Mouse (Mus musculus) neural tube, embryonic 14.5 days (tissue): ENCODE measurements around the gene 2410015M20Rik. TPM values are rescaled to one million over a fixed set of nuclear protein-coding genes. Genes with fewer than 3 reads are reported as not detected.

Experiments used
- ATAC-seq: fragments of 200-750 bp; cut with Nextera tagmentation; 2 replicates; pipeline ENCODE4 v1.8.0; 2017; ENCODE audit warnings: low read depth, mild to moderate bottlenecking, moderate TSS enrichment, moderate library complexity
- H3K27ac ChIP-seq: fragments of 300-500 bp; sonication (generic); 2 replicates; pipeline ENCODE4 v1.5.1; 2014; ENCODE audit warnings: low read depth, mild to moderate bottlenecking, control low read depth, low read length, moderate library complexity, mixed read lengths
- H3K27me3 ChIP-seq: fragments of 300-500 bp; sonication (generic); 2 replicates; pipeline ENCODE4 v1.6.1; 2014; ENCODE audit warnings: low read length; ENCODE audit not compliant: control insufficient read depth, insufficient read depth
- H3K36me3 ChIP-seq: fragments of 300-500 bp; sonication (generic); 2 replicates; pipeline ENCODE4 v1.6.1; 2014; ENCODE audit warnings: low read length, mixed read lengths; ENCODE audit not compliant: control insufficient read depth, insufficient read depth
- H3K4me1 ChIP-seq: fragments of 300-500 bp; sonication (generic); 2 replicates; pipeline ENCODE4 v1.6.1; 2014; ENCODE audit warnings: low read length; ENCODE audit not compliant: control insufficient read depth, insufficient read depth
- H3K4me2 ChIP-seq: fragments of 300-500 bp; sonication (generic); 2 replicates; pipeline ENCODE4 v1.6.1; 2014; ENCODE audit warnings: mild to moderate bottlenecking, low read depth, low read length, control low read depth
- H3K4me3 ChIP-seq: fragments of 300-500 bp; sonication (generic); 2 replicates; pipeline ENCODE4 v1.5.1; 2014; ENCODE audit warnings: low read depth, low read length, control low read depth, mixed read lengths
- H3K9ac ChIP-seq: fragments of 300-500 bp; sonication (generic); replicated peaks from 2 replicates; pipeline ENCODE4 v1.6.1; 2014; ENCODE audit warnings: low read depth, mild to moderate bottlenecking, control low read depth, low read length, mixed read lengths
- H3K9me3 ChIP-seq: fragments of 300-500 bp; sonication (generic); 2 replicates; pipeline ENCODE4 v1.6.1; 2016; ENCODE audit warnings: low read length; ENCODE audit not compliant: control insufficient read depth
- WGBS: fragments of 180-500 bp; shearing (Covaris S2); extraction: QIAGEN DNeasy Blood & Tissue Kit; methylation state at CpG from one replicate; pipeline ENCODE4 v1.1.7; 2014; 5-methylcytosine and 5-hydroxymethylcytosine counted together
- polyA plus RNA-seq: library from polyadenylated mRNA; unstranded; fragments of >200 nt; fragmentation: Nextera tagmentation; extraction: Ambion mirVana; gene quantifications from 2 replicates; pipeline ENCODE4 v1.2.1, GENCODE M21; 2014

The 2410015M20Rik gene
- polyA plus RNA-seq, 1 experiment from 2014 or later, result 190 TPM

DNA sequence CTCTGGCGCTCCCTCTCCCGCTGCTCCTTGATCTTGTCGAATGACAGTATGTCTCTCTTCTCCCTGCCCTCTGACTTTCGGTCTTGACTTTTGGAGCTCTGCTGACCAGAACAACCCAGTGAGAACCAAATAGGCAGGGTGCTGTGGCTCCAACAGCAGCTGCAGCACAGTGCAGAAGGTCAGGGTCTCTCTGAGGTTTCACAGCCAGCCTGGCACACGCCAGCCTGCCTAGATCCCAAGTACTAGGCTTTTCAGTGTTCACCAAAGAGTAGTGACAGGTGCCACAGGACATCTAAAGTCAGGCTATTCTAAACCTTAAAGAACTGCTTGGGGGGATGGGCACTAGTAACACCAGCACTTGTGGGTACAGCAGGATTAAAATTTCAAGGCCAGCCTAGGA lies 42.7 kb downstream of the 2410015M20Rik start:
- H3K9me3 ChIP-seq, result no peaks in the 10 kb centered on the region
- no peaks in the 10 kb centered on the region for H3K27me3 ChIP-seq
- ATAC-seq, result no peak
- no peaks in the 10 kb centered on the region for H3K4me1 ChIP-seq
- no peak overlapping the region for H3K27ac ChIP-seq
- H3K36me3 ChIP-seq, result peaks cover 93% of the 10 kb centered on the region
- no peak overlapping the region for H3K9ac ChIP-seq
- no peak overlapping the region for H3K4me3 ChIP-seq
- H3K4me2 ChIP-seq, result no peak overlapping the region
- WGBS, result 96% methylated on average over 5 of the region's 5 CpGs

DNA sequence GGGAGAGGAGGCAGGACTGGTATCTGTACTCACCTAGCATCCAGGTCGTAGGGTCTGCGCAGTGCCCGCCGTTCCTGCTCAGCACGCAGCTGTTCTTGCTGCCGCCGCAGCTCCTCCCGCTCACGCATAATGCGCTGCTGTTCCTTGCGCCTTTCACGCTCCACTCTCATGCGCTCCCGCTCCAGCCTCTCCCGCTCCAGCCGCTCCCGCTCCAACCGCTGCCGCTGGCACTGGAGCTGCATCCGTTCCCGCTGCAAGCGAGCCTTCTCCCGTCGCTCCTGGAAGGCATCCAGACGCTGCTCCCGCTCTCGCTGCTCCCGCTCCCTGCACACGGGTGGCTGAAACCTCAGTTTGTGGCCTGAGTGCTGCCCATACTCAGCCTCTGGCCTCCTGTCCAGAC lies 43.3 kb downstream of the 2410015M20Rik start:
- Histone ChIP-seq H3K27me3 (no peaks in the 10 kb centered on the region), H3K36me3 (peaks cover 93% of the 10 kb centered on the region), H3K4me2 (no peak overlapping the region), H3K9ac (no peak overlapping the region), H3K27ac (no peak overlapping the region), H3K4me1 (no peaks in the 10 kb centered on the region), H3K4me3 (no peak overlapping the region), H3K9me3 (no peaks in the 10 kb centered on the region)
- no peak for ATAC-seq
- 94% methylated on average over 29 of the region's 29 CpGs for WGBS

DNA sequence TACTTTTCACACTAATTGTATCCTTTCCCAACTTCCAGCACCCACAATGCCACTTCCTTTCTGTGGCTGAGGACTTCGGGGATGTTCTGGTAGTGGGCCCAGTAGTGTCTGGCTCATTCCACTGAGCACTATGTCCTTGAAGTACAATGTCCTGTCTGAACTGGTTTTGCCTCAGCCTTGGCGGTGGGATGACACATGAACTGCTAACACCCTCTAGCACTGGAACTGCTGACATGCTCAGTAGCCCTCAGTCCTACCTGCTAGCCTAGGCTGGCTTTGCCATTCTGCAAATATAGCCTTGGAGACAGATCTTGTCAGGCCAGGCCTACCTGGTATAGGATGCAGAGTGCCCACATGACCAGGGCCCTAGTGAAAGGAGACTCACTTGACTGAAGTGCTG lies 47.7 kb downstream of the 2410015M20Rik start:
- Histone ChIP-seq H3K27me3 (no peaks in the 10 kb centered on the region), H3K4me3 (no peak overlapping the region), H3K9ac (no peak overlapping the region), H3K27ac (no peak overlapping the region), H3K4me2 (no peak overlapping the region), H3K9me3 (no peaks in the 10 kb centered on the region), H3K36me3 (peaks cover 60% of the 10 kb centered on the region), H3K4me1 (no peaks in the 10 kb centered on the region)
- WGBS, result 94% methylated on average over 2 of the region's 2 CpGs
- ATAC-seq, result no peak

DNA sequence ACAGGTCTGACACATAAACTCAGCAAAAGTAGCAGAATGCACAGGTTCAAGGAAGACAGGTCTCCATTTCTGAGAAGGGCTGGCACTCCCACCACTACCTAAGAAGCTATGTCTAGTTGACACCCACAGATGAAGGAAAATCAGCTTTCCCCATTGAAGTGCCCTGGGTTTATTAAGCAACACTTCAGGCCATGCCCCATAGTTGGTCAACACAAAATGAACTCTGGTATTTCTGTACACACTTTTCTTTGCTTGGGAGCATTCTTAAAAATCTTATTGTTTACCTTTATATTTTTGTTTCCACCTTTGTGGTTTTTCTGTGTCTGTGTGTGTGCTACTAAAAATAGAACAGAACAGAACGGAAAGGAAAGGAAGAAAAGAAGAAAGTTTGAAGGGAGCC lies 49.4 kb downstream of the 2410015M20Rik start:
- H3K27ac ChIP-seq, result no peak overlapping the region
- H3K9me3 ChIP-seq, result no peaks in the 10 kb centered on the region
- H3K27me3 ChIP-seq, result no peaks in the 10 kb centered on the region
- H3K4me1 ChIP-seq, result no peaks in the 10 kb centered on the region
- H3K4me3 ChIP-seq, result no peak overlapping the region
- 100% methylated on average over 1 of the region's 1 CpGs for WGBS
- ATAC-seq, result no peak
- H3K9ac ChIP-seq, result no peak overlapping the region
- no peak overlapping the region for H3K4me2 ChIP-seq
- peaks cover 43% of the 10 kb centered on the region for H3K36me3 ChIP-seq

DNA sequence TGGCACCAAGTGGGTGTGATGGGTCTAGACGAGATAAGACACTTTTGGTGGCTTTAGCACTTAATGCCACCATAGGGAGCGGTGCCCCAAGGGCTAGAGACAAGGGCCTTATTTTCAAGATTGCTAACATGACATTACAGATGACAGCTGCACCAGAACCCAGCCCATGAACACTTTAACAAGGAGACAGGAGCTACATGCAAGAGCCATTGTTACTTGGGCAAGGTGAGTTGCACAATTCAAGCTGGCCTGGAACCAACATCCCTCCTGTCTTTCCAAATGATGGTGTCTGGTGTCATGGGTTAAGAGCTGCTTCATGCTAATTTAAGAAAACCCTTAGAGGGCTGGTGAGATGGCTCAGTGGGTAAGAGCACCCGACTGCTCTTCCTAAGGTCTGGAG lies 50.2 kb downstream of the 2410015M20Rik start:
- H3K4me3 ChIP-seq, result no peak overlapping the region
- H3K4me2 ChIP-seq, result no peak overlapping the region
- H3K9me3 ChIP-seq, result no peaks in the 10 kb centered on the region
- 82% methylated on average over 3 of the region's 3 CpGs for WGBS
- no peak for ATAC-seq
- no peaks in the 10 kb centered on the region for H3K4me1 ChIP-seq
- H3K27ac ChIP-seq, result no peak overlapping the region
- H3K27me3 ChIP-seq, result no peaks in the 10 kb centered on the region
- peaks cover 35% of the 10 kb centered on the region for H3K36me3 ChIP-seq
- H3K9ac ChIP-seq, result no peak overlapping the region

DNA sequence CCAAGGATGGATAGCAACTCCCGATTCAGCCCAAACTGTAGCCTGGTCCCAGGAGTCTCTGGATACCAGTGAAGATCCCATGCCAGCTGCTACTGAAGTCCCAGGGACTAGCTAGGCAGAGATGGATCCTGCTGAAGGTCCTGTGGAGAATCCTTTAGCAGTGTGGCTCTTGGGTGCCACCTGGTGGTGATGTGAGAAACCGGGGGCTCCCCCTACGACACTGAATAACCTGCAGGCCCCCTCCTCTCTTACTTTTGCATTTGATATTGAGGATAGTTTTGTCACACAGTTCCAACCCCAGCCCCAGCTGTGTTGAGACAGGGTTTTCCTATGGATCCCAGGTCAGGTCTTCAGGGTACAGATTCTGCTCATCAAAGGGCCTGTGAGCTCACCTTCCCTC lies 51.1 kb downstream of the 2410015M20Rik start:
- 19% methylated on average over 3 of the region's 3 CpGs for WGBS
- ATAC-seq, result peak; percentile 66
- no peak overlapping the region for H3K27ac ChIP-seq
- H3K4me1 ChIP-seq, result no peaks in the 10 kb centered on the region
- no peaks in the 10 kb centered on the region for H3K9me3 ChIP-seq
- H3K9ac ChIP-seq, result no peak overlapping the region
- peaks cover 26% of the 10 kb centered on the region for H3K36me3 ChIP-seq
- no peak overlapping the region for H3K4me2 ChIP-seq
- no peak overlapping the region for H3K4me3 ChIP-seq
- H3K27me3 ChIP-seq, result no peaks in the 10 kb centered on the region

Other genes with a start within 250 kb of the 2410015M20Rik start
- 255 and 266 TPM in 2 replicates for gene Ptprs, start 133.3 kb downstream of the 2410015M20Rik start, polyA plus RNA-seq
- not detected in 2 replicates for gene Znrf4, start 97.3 kb downstream of the 2410015M20Rik start, polyA plus RNA-seq
- 1.5 and 1.9 TPM in 2 replicates for gene Gm20219, start 55.4 kb downstream of the 2410015M20Rik start, polyA plus RNA-seq
- gene Safb2, start 25.2 kb downstream of the 2410015M20Rik start, polyA plus RNA-seq, result 56.2 and 58.4 TPM in 2 replicates
- gene Safb, start 24.9 kb downstream of the 2410015M20Rik start, polyA plus RNA-seq, result 80.9 and 84.8 TPM in 2 replicates
- 1,033 and 1,098 TPM in 2 replicates for gene Rpl36, start 3.6 kb upstream of the 2410015M20Rik start, polyA plus RNA-seq
- gene Lonp1, start 17.1 kb upstream of the 2410015M20Rik start, polyA plus RNA-seq, result 40.7 and 45.6 TPM in 2 replicates
- gene Catsperd, start 18.4 kb upstream of the 2410015M20Rik start, polyA plus RNA-seq, result 2.6 and 3.7 TPM in 2 replicates
- 93.6 and 95.9 TPM in 2 replicates for gene Ranbp3, start 63.5 kb upstream of the 2410015M20Rik start, polyA plus RNA-seq
- 570 and 693 TPM in 2 replicates for gene Ndufa11, start 108.0 kb upstream of the 2410015M20Rik start, polyA plus RNA-seq
- 16.9 and 19.4 TPM in 2 replicates for gene Vmac, start 108.3 kb upstream of the 2410015M20Rik start, polyA plus RNA-seq
- gene Nrtn, start 147.8 kb upstream of the 2410015M20Rik start, polyA plus RNA-seq, result 1.9 and 2.9 TPM in 2 replicates
- 79.0 and 81.0 TPM in 2 replicates for gene Dus3l, start 155.0 kb upstream of the 2410015M20Rik start, polyA plus RNA-seq
- gene Prr22, start 160.5 kb upstream of the 2410015M20Rik start, polyA plus RNA-seq, result 0.53 and 0.70 TPM in 2 replicates
- 3.6 and 4.6 TPM in 2 replicates for gene Rfx2, start 221.2 kb upstream of the 2410015M20Rik start, polyA plus RNA-seq